Mouse (Mus musculus): Measurements from ENCODE around the gene Hoxd9.

- TF ChIP-seq NRF1 (IDR thresholded peaks at IDR 0.05; ENCODE audit: low read depth, low read length) (no peak), UBTF (IDR thresholded peaks at IDR 0.05; ENCODE audit: low read depth, low read length) (no peak), MAX (IDR thresholded peaks at IDR 0.05; ENCODE audit: low read length) (no peak), MYC (IDR thresholded peaks at IDR 0.05; ENCODE audit: low read depth, low read length) (no peak), JUND (conservative IDR thresholded peaks at IDR 0.05; ENCODE audit: low read depth, low read length) (no peak), POLR2A (IDR thresholded peaks at IDR 0.05; ENCODE audit: low read depth, low read length) (no peak)
These were observed 30.2 kb downstream of the Hoxd9 start for GRCm38 (mm10) chr2:74727640-74728302.

Data from CH12.LX (cell line).